Mouse (Mus musculus): ENCODE data around the gene 5330417C22Rik. TPM values are rescaled to one million over a fixed set of nuclear protein-coding genes. Genes with fewer than 3 reads are reported as not detected.

5330417C22Rik gene
- total RNA-seq, 1 experiment from 2014 or later = not detected

GRCm38 (mm10) chr3:108476761-108477619 is 59.3 kb downstream of the 5330417C22Rik start:
- ATAC-seq (ENCODE audit: extremely low read depth, insufficient number of reproducible peaks, low FRiP score, poor library complexity, severe bottlenecking) = no peak

- no peak for ATAC-seq (ENCODE audit: extremely low read depth, insufficient number of reproducible peaks, low FRiP score, poor library complexity, severe bottlenecking)
Measured at GRCm38 (mm10) chr3:108475496-108475895, 60.8 kb downstream of the 5330417C22Rik start.

- no peak for ATAC-seq (ENCODE audit: extremely low read depth, insufficient number of reproducible peaks, low FRiP score, poor library complexity, severe bottlenecking)
Measured at GRCm38 (mm10) chr3:108474969-108475368, 61.4 kb downstream of the 5330417C22Rik start.

GRCm38 (mm10) chr3:108467760-108468159 is 68.6 kb downstream of the 5330417C22Rik start:
- no peak for ATAC-seq (ENCODE audit: extremely low read depth, insufficient number of reproducible peaks, low FRiP score, poor library complexity, severe bottlenecking)

- no peak for ATAC-seq (ENCODE audit: extremely low read depth, insufficient number of reproducible peaks, low FRiP score, poor library complexity, severe bottlenecking)
Measured at GRCm38 (mm10) chr3:108466425-108466824, 69.9 kb downstream of the 5330417C22Rik start.

GRCm38 (mm10) chr3:108458866-108459265 is 77.5 kb downstream of the 5330417C22Rik start:
- ATAC-seq (ENCODE audit: extremely low read depth, insufficient number of reproducible peaks, low FRiP score, poor library complexity, severe bottlenecking) = peak; percentile 74

GRCm38 (mm10) chr3:108458380-108458779 is 78.0 kb downstream of the 5330417C22Rik start:
- no peak for ATAC-seq (ENCODE audit: extremely low read depth, insufficient number of reproducible peaks, low FRiP score, poor library complexity, severe bottlenecking)

GRCm38 (mm10) chr3:108454172-108454571 is 82.2 kb downstream of the 5330417C22Rik start:
- no peak for ATAC-seq (ENCODE audit: extremely low read depth, insufficient number of reproducible peaks, low FRiP score, poor library complexity, severe bottlenecking)

GRCm38 (mm10) chr3:108451969-108452368 is 84.4 kb downstream of the 5330417C22Rik start:
- ATAC-seq (ENCODE audit: extremely low read depth, insufficient number of reproducible peaks, low FRiP score, poor library complexity, severe bottlenecking) = no peak

GRCm38 (mm10) chr3:108445366-108445705 is 91.0 kb downstream of the 5330417C22Rik start:
- no peak for ATAC-seq (ENCODE audit: extremely low read depth, insufficient number of reproducible peaks, low FRiP score, poor library complexity, severe bottlenecking)

- peak; percentile 89 for ATAC-seq (ENCODE audit: extremely low read depth, insufficient number of reproducible peaks, low FRiP score, poor library complexity, severe bottlenecking)
Measured at GRCm38 (mm10) chr3:108444698-108445365, 91.5 kb downstream of the 5330417C22Rik start, which contains the start of gene Sars. Gene Sars, minus strand, starts transcription at chr3:108445209.

- ATAC-seq (ENCODE audit: extremely low read depth, insufficient number of reproducible peaks, low FRiP score, poor library complexity, severe bottlenecking) = peak; percentile 62
Measured at GRCm38 (mm10) chr3:108444029-108444428, 92.3 kb downstream of the 5330417C22Rik start.

GRCm38 (mm10) chr3:108436380-108436714 is 100.0 kb downstream of the 5330417C22Rik start:
- no peak for ATAC-seq (ENCODE audit: extremely low read depth, insufficient number of reproducible peaks, low FRiP score, poor library complexity, severe bottlenecking)

- ATAC-seq (ENCODE audit: extremely low read depth, insufficient number of reproducible peaks, low FRiP score, poor library complexity, severe bottlenecking) = no peak
Measured at GRCm38 (mm10) chr3:108435701-108436379, 100.5 kb downstream of the 5330417C22Rik start.

- ATAC-seq (ENCODE audit: extremely low read depth, insufficient number of reproducible peaks, low FRiP score, poor library complexity, severe bottlenecking) = no peak
Measured at GRCm38 (mm10) chr3:108433881-108434495, 102.3 kb downstream of the 5330417C22Rik start.

GRCm38 (mm10) chr3:108433188-108433880 is 103.0 kb downstream of the 5330417C22Rik start:
- no peak for ATAC-seq (ENCODE audit: extremely low read depth, insufficient number of reproducible peaks, low FRiP score, poor library complexity, severe bottlenecking)

- no peak for ATAC-seq (ENCODE audit: extremely low read depth, insufficient number of reproducible peaks, low FRiP score, poor library complexity, severe bottlenecking)
Measured at GRCm38 (mm10) chr3:108432542-108433187, 103.7 kb downstream of the 5330417C22Rik start.

- ATAC-seq (ENCODE audit: extremely low read depth, insufficient number of reproducible peaks, low FRiP score, poor library complexity, severe bottlenecking) = no peak
Measured at GRCm38 (mm10) chr3:108425624-108426018, 110.7 kb downstream of the 5330417C22Rik start.

Measured in neutrophil, adult 5-6 weeks (primary cell).